Mouse (Mus musculus): Measurements from ENCODE around the gene Olfr1013. TPM values are rescaled to one million over a fixed set of nuclear protein-coding genes. Genes with fewer than 3 reads are reported as not detected.

Gene Olfr1013
- polyA plus RNA-seq (2021; fragmentation: Nextera tagmentation) = not detected in 2 replicates
- long read RNA-seq, experiment 1 = 0 reads
- long read RNA-seq, experiment 2 = 0 reads

GRCm38 (mm10) chr2:85766798-85767197 is at the start of gene Olfr1013:
TSS of gene Olfr1013 (plus strand) at chr2:85767098.

GRCm38 (mm10) chr2:85762666-85763065 is 4.2 kb upstream of the Olfr1013 start, which contains the start of gene Olfr1012:
TSS of gene Olfr1012 (minus strand) at chr2:85762766.

GRCm38 (mm10) chr2:85772413-85772812 is 5.5 kb downstream of the Olfr1013 start, which contains the start of gene Olfr1014:
TSS of gene Olfr1014 (plus strand) at chr2:85772713.

DNA sequence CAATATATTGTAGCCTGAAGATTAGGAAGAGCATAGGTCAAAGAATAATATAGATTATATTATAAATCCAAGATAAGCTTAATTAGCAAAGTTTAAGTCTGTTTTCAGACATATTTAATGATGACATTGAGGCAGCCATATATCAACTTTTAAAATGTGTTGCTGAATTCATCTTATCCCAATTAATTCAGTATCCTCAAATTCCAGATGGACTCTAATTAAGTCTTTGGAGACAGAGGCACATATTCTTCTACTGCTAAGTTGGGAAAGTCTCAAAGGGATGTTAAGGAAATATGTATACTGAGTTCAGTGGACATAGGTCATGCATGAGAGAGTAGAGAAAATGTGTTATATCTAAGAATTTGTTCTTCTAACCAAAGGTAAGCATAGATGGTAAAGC is 14.8 kb downstream of the Olfr1013 start, which contains the start of gene Olfr1015:
Gene Olfr1015 (plus strand): TSS at position 301 of the 400 bp plus-strand sequence.

DNA sequence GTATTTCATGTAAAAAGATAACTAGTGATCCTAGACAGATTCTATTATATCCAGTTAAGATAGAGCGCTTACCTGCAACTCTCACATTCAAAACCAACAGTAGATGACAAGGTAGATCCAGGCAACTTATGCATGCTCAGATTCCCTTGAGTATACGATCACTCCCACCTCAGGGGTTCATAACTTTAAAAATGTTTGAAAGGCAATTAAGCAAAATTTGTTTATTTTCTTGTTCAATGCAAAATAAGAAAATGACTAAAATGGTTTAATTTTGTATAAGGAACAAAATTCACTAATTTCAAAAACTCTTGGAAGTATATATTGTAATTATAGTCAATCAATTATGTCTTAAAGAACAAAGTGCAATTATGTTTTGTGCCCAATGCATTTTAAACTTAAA is 35.5 kb downstream of the Olfr1013 start, which contains the start of gene Olfr1016:
Gene Olfr1016 (minus strand): TSS at position 101 of the 400 bp plus-strand sequence.

GRCm38 (mm10) chr2:85818179-85818578 is 51.3 kb downstream of the Olfr1013 start, which contains the start of gene Olfr1018:
TSS of gene Olfr1018 (plus strand) at chr2:85818479.

Other genes with a start within 250 kb of the Olfr1013 start
- gene 4833423E24Rik, start 248.1 kb upstream of the Olfr1013 start, polyA plus RNA-seq (2021; fragmentation: Nextera tagmentation) = 0.15 and 0.25 TPM in 2 replicates
- not detected in 2 replicates for gene Olfr996, start 187.9 kb upstream of the Olfr1013 start, polyA plus RNA-seq (2021; fragmentation: Nextera tagmentation)
- gene Olfr998, start 178.2 kb upstream of the Olfr1013 start, polyA plus RNA-seq (2021; fragmentation: Nextera tagmentation) = not detected in 2 replicates
- not detected in 2 replicates for gene Olfr1000, start 155.2 kb upstream of the Olfr1013 start, polyA plus RNA-seq (2021; fragmentation: Nextera tagmentation)
- not detected in 2 replicates for gene Olfr1002, start 116.4 kb upstream of the Olfr1013 start, polyA plus RNA-seq (2021; fragmentation: Nextera tagmentation)
- not detected in 2 replicates for gene Olfr154, start 102.6 kb upstream of the Olfr1013 start, polyA plus RNA-seq (2021; fragmentation: Nextera tagmentation)
- not detected in 2 replicates for gene Olfr1006, start 88.3 kb upstream of the Olfr1013 start, polyA plus RNA-seq (2021; fragmentation: Nextera tagmentation)
- gene Olfr1008, start 77.7 kb upstream of the Olfr1013 start, polyA plus RNA-seq (2021; fragmentation: Nextera tagmentation) = not detected in 2 replicates
- not detected in 2 replicates for gene Olfr1009, start 51.7 kb upstream of the Olfr1013 start, polyA plus RNA-seq (2021; fragmentation: Nextera tagmentation)
- not detected in 2 replicates for gene Olfr1012, start 4.3 kb upstream of the Olfr1013 start, polyA plus RNA-seq (2021; fragmentation: Nextera tagmentation)
- not detected in 2 replicates for gene Olfr1014, start 5.6 kb downstream of the Olfr1013 start, polyA plus RNA-seq (2021; fragmentation: Nextera tagmentation)
- gene Olfr1015, start 14.9 kb downstream of the Olfr1013 start, polyA plus RNA-seq (2021; fragmentation: Nextera tagmentation) = not detected in 2 replicates
- gene Olfr1016, start 35.4 kb downstream of the Olfr1013 start, polyA plus RNA-seq (2021; fragmentation: Nextera tagmentation) = not detected in 2 replicates
- not detected in 2 replicates for gene Olfr1018, start 51.4 kb downstream of the Olfr1013 start, polyA plus RNA-seq (2021; fragmentation: Nextera tagmentation)
- gene Olfr1019, start 78.4 kb downstream of the Olfr1013 start, polyA plus RNA-seq (2021; fragmentation: Nextera tagmentation) = not detected in 2 replicates
- not detected in 2 replicates for gene Olfr1020, start 79.9 kb downstream of the Olfr1013 start, polyA plus RNA-seq (2021; fragmentation: Nextera tagmentation)
- gene Olfr1022, start 101.5 kb downstream of the Olfr1013 start, polyA plus RNA-seq (2021; fragmentation: Nextera tagmentation) = not detected in 2 replicates
- not detected in 2 replicates for gene Olfr1023, start 118.5 kb downstream of the Olfr1013 start, polyA plus RNA-seq (2021; fragmentation: Nextera tagmentation)
- gene Olfr1024, start 138.0 kb downstream of the Olfr1013 start, polyA plus RNA-seq (2021; fragmentation: Nextera tagmentation) = not detected in 2 replicates
- not detected in 2 replicates for gene Olfr1025-ps1, start 148.1 kb downstream of the Olfr1013 start, polyA plus RNA-seq (2021; fragmentation: Nextera tagmentation)
- gene Olfr1026, start 154.5 kb downstream of the Olfr1013 start, polyA plus RNA-seq (2021; fragmentation: Nextera tagmentation) = not detected in 2 replicates
- not detected in 2 replicates for gene Olfr1028, start 183.3 kb downstream of the Olfr1013 start, polyA plus RNA-seq (2021; fragmentation: Nextera tagmentation)
- not detected in 2 replicates for gene Olfr1029, start 206.8 kb downstream of the Olfr1013 start, polyA plus RNA-seq (2021; fragmentation: Nextera tagmentation)
- gene Olfr1030, start 212.2 kb downstream of the Olfr1013 start, polyA plus RNA-seq (2021; fragmentation: Nextera tagmentation) = not detected in 2 replicates
- gene Olfr1031, start 223.2 kb downstream of the Olfr1013 start, polyA plus RNA-seq (2021; fragmentation: Nextera tagmentation) = not detected in 2 replicates
- not detected in 2 replicates for gene Olfr1032, start 238.4 kb downstream of the Olfr1013 start, polyA plus RNA-seq (2021; fragmentation: Nextera tagmentation)

Data from layer of hippocampus, adult 6 months (tissue).